Mouse (Mus musculus) MEL (cell line): ENCODE results near the gene Osbpl8. TPM values are rescaled to one million over a fixed set of nuclear protein-coding genes. Genes with fewer than 3 reads are reported as not detected.

Experiments
- DNase-seq: peaks from one replicate; pipeline ENCODE4 v3.0.0; 2011; ENCODE audit warnings: low read depth, low spot score
- H3K27ac ChIP-seq: 2 replicates; pipeline ENCODE4 v1.5.1; 2012; ENCODE audit warnings: low read depth, mild to moderate bottlenecking, control low read depth, low read length, moderate library complexity; ENCODE audit not compliant: control insufficient read depth
- H3K27me3 ChIP-seq, 2 experiments: fragments of 150-350 bp in 1 of 2; sonication (generic) in 1 of 2; 2 replicates each; pipeline ENCODE4 v1.6.1; 2012; ENCODE audit warnings: low read length in 2 of 2, mild to moderate bottlenecking in 2 of 2, improper control_type of control experiment in 1 of 2, moderate library complexity in 1 of 2; ENCODE audit not compliant: insufficient read depth in 2 of 2, control insufficient read depth in 1 of 2
- H3K36me3 ChIP-seq, 2 experiments: 2 replicates each; pipeline ENCODE4 v1.6.1; 2012 to 2014; ENCODE audit warnings: low read length in 2 of 2, improper control_type of control experiment in 1 of 2, inconsistent platforms in 1 of 2, mild to moderate bottlenecking in 1 of 2; ENCODE audit not compliant: insufficient read depth in 2 of 2, control insufficient read depth in 1 of 2
- H3K4me1 ChIP-seq, 2 experiments: fragments of 150-350 bp in 1 of 2; sonication (generic) in 1 of 2; 2 replicates each; pipeline ENCODE4 v1.6.1; 2012; ENCODE audit warnings: low read length in 2 of 2, improper control_type of control experiment in 1 of 2, mild to moderate bottlenecking in 1 of 2; ENCODE audit not compliant: insufficient read depth in 2 of 2, control insufficient read depth in 1 of 2
- H3K4me3 ChIP-seq, 2 experiments: fragments of 150-350 bp in 1 of 2; sonication (generic) in 1 of 2; 2 replicates each; pipeline ENCODE4 v1.5.1; 2012; ENCODE audit warnings: low read depth in 2 of 2, low read length in 2 of 2, mild to moderate bottlenecking in 2 of 2, moderate library complexity in 2 of 2, control low read depth in 1 of 2, improper control_type of control experiment in 1 of 2; ENCODE audit not compliant: control insufficient read depth in 1 of 2, insufficient read depth in 1 of 2
- H3K79me2 ChIP-seq: 2 replicates; pipeline ENCODE4 v1.6.1; 2012; ENCODE audit warnings: mild to moderate bottlenecking, low read length, moderate library complexity; ENCODE audit not compliant: control insufficient read depth, poor library complexity, insufficient read depth
- H3K9ac ChIP-seq: 2 replicates; pipeline ENCODE4 v1.6.1; 2012; ENCODE audit warnings: low read depth, mild to moderate bottlenecking, control low read depth, low read length, moderate library complexity; ENCODE audit not compliant: control insufficient read depth, poor library complexity, severe bottlenecking
- H3K9me3 ChIP-seq: fragments of 150-350 bp; sonication (generic); replicated peaks from 2 replicates; pipeline ENCODE4 v1.6.1; 2012; ENCODE audit warnings: mild to moderate bottlenecking, low read length, improper control_type of control experiment, moderate library complexity; ENCODE audit not compliant: insufficient read depth
- CHD1 ChIP-seq: IDR thresholded peaks from 2 replicates; pipeline ENCODE4 v1.6.1; 2012; ENCODE audit warnings: low read depth, mild to moderate bottlenecking, inconsistent platforms, low read length, improper control_type of control experiment
- CHD2 ChIP-seq: IDR thresholded peaks from 2 replicates; pipeline ENCODE4 v1.6.1; 2011; ENCODE audit warnings: low read length, improper control_type of control experiment
- CTCF ChIP-seq, 3 experiments: IDR thresholded peaks in 2 of 3; conservative IDR thresholded peaks in 1 of 3; 2 replicates each; pipeline ENCODE4 v1.5.1; 2011 to 2012; ENCODE audit warnings: low read length in 3 of 3, low read depth in 2 of 3, mild to moderate bottlenecking in 2 of 3, improper control_type of control experiment in 1 of 3, inconsistent platforms in 1 of 3, mixed read lengths in 1 of 3, moderate library complexity in 1 of 3; ENCODE audit not compliant: control insufficient read depth in 1 of 3, insufficient read depth in 1 of 3, poor library complexity in 1 of 3, severe bottlenecking in 1 of 3
- ELF1 ChIP-seq: IDR thresholded peaks from 2 replicates; pipeline ENCODE4 v1.6.1; 2014; ENCODE audit warnings: low read depth, mild to moderate bottlenecking, inconsistent platforms, low read length, improper control_type of control experiment, moderate library complexity
- EP300 ChIP-seq, 2 experiments: IDR thresholded peaks; 2 replicates each; pipeline ENCODE4 v1.6.1; 2011; ENCODE audit warnings: improper control_type of control experiment in 2 of 2, low read length in 2 of 2, low read depth in 1 of 2, mild to moderate bottlenecking in 1 of 2
- ETS1 ChIP-seq: IDR thresholded peaks from 2 replicates; pipeline ENCODE4 v1.6.1; 2012; ENCODE audit warnings: low read depth, mild to moderate bottlenecking, inconsistent platforms, low read length, improper control_type of control experiment, moderate library complexity
- GATA1 ChIP-seq: IDR thresholded peaks from 2 replicates; pipeline ENCODE4 v1.6.1; 2011; ENCODE audit warnings: low read depth, low read length, improper control_type of control experiment
- MAX ChIP-seq: IDR thresholded peaks from 2 replicates; pipeline ENCODE4 v1.6.1; 2011; ENCODE audit warnings: low read length, improper control_type of control experiment
- MAZ ChIP-seq: IDR thresholded peaks from 2 replicates; pipeline ENCODE4 v1.6.1; 2012; ENCODE audit warnings: low read depth, mild to moderate bottlenecking, inconsistent platforms, low read length, improper control_type of control experiment
- MYC ChIP-seq: IDR thresholded peaks from 2 replicates; pipeline ENCODE4 v1.6.1; 2011; ENCODE audit warnings: low read depth, mild to moderate bottlenecking, low read length, improper control_type of control experiment, moderate library complexity
- NRF1 ChIP-seq: IDR thresholded peaks from 2 replicates; pipeline ENCODE4 v1.6.1; 2014; ENCODE audit warnings: low read depth, mild to moderate bottlenecking, inconsistent platforms, low read length, improper control_type of control experiment, moderate library complexity; ENCODE audit not compliant: poor library complexity, insufficient read depth, severe bottlenecking
- POLR2A ChIP-seq, 2 experiments: IDR thresholded peaks; 2 replicates each; pipeline ENCODE4 v1.6.1; 2011 to 2012; ENCODE audit warnings: low read length in 2 of 2, mild to moderate bottlenecking in 2 of 2, control low read depth in 1 of 2, improper control_type of control experiment in 1 of 2, low read depth in 1 of 2, moderate library complexity in 1 of 2; ENCODE audit not compliant: control insufficient read depth in 1 of 2, insufficient read depth in 1 of 2, poor library complexity in 1 of 2
- POLR2AphosphoS2 ChIP-seq: IDR thresholded peaks from 2 replicates; pipeline ENCODE4 v1.6.1; 2011; ENCODE audit warnings: low read length, improper control_type of control experiment
- RAD21 ChIP-seq: IDR thresholded peaks from 2 replicates; pipeline ENCODE4 v1.6.1; 2011; ENCODE audit warnings: mild to moderate bottlenecking, low read depth, low read length, improper control_type of control experiment
- SIN3A ChIP-seq: IDR thresholded peaks from 2 replicates; pipeline ENCODE4 v1.6.1; 2012; ENCODE audit warnings: low read length, improper control_type of control experiment, inconsistent platforms
- USF1 ChIP-seq: IDR thresholded peaks from 2 replicates; pipeline ENCODE4 v1.6.1; 2014; ENCODE audit warnings: low read depth, mild to moderate bottlenecking, inconsistent platforms, low read length, improper control_type of control experiment, moderate library complexity
- polyA plus RNA-seq, 2 experiments: library from polyadenylated mRNA; stranded (reverse) in 1 of 2; unstranded in 1 of 2; fragments of >175 nt in 1 of 2; fragments of >200 nt in 1 of 2; gene quantifications; 2 replicates each; pipeline versions ENCODE4 v1.2.1 to v1.2.4; 2012; ENCODE audit warnings: low replicate concordance in 2 of 2, low read depth in 1 of 2; ENCODE audit not compliant: insufficient read length in 2 of 2, insufficient read depth in 1 of 2, missing spikeins in 1 of 2
- total RNA-seq: library from RNA; depleted of rRNA; stranded (reverse); fragments of 300-350 nt; gene quantifications from 2 replicates; pipeline ENCODE4 v1.2.3, GENCODE M21; 2012

Gene Osbpl8
- total and polyA plus RNA-seq, 3 experiments, result 26.2 to 44.8 (median 33.4) TPM

DNA sequence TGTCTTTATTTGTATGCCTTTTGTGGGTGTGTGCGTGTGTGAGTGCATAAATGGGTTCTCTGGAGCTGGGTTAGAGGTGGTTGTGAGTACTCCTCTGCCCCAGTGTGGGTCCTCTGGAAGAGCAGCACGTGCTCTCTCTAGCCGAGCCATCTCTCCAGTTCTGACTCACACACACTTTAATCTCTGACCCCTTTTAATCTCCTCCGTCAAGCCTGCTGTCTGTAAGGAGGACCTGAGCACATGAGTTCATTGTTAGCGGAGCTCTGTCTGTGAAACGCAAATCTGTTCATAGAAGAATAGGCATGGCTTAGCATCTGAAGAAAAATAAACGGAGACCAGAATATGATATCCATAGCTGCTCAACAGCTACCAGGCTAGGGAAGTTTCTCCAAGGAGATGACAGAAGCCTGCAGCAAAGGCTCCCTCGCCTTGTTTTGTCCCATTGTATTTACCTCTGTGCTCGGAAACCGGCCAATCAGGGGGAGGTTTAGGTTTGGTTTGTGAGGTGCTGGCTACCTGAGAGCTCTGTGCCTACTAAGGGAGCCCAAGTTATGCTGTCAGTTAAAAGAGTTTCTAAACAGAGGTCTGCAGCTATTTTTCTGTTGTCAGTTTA, 58.8 kb downstream of the Osbpl8 start:
- Histone ChIP-seq H3K9ac (no peak overlapping the region), H3K27ac (no peak overlapping the region), H3K27me3 (no peaks in the 10 kb centered on the region), H3K79me2 (peaks cover 11% of the 10 kb centered on the region), H3K4me1 (peaks cover 0 to 4% of the 10 kb centered on the region in 2 experiments; a peak in 1 of 4 replicates), H3K9me3 (no peaks in the 10 kb centered on the region), H3K4me3 (no peak overlapping the region), H3K36me3 (peaks cover 0 to 23% of the 10 kb centered on the region in 2 experiments; a peak in 3 of 4 replicates)
- TF ChIP-seq USF1, result no peak
- TF ChIP-seq CHD1, result no peak
- TF ChIP-seq RAD21, result no peak
- no peak for TF ChIP-seq MAX
- TF ChIP-seq SIN3A, result no peak
- DNase-seq, result no peak

- peaks cover 12% of the 10 kb centered on the region for H3K79me2 ChIP-seq
- DNase-seq, result no peak
- H3K4me1 ChIP-seq, result peaks cover 0 to 4% of the 10 kb centered on the region in 2 experiments; a peak in 1 of 4 replicates
- H3K27me3 ChIP-seq, result no peaks in the 10 kb centered on the region
- TF ChIP-seq MAZ, result no peak
- TF ChIP-seq CTCF (IDR thresholded peaks at IDR 0.05 in 2 of 3, conservative IDR thresholded peaks at IDR 0.05 in 1 of 3; ENCODE audit: control insufficient read depth in 1 of 3, insufficient read depth in 1 of 3, low read depth in 2 of 3, low read length in 3 of 3, poor library complexity in 1 of 3, severe bottlenecking in 1 of 3), result no peak
- TF ChIP-seq EP300 (IDR thresholded peaks at IDR 0.05; ENCODE audit: low read depth in 1 of 2, low read length in 2 of 2), result no peak
- no peak for TF ChIP-seq ELF1
- no peak for TF ChIP-seq CHD1
- TF ChIP-seq CHD2, result no peak
- no peak for TF ChIP-seq POLR2A (IDR thresholded peaks at IDR 0.05; ENCODE audit: control insufficient read depth in 1 of 2, insufficient read depth in 1 of 2, low read depth in 1 of 2, low read length in 2 of 2, poor library complexity in 1 of 2)
- no peak for TF ChIP-seq GATA1
- no peak for TF ChIP-seq RAD21
- TF ChIP-seq POLR2AphosphoS2, result no peak
- TF ChIP-seq NRF1, result no peak
- TF ChIP-seq MYC, result no peak
- TF ChIP-seq ETS1, result no peak
- TF ChIP-seq, all 39 proteins: peak for 0
- Histone ChIP-seq H3K4me3 (no peak overlapping the region), H3K36me3 (peaks cover 0 to 20% of the 10 kb centered on the region in 2 experiments; a peak in 3 of 4 replicates), H3K9me3 (no peaks in the 10 kb centered on the region), H3K27ac (no peak overlapping the region), H3K9ac (no peak overlapping the region)
Measured at GRCm38 (mm10) chr10:111224696-111225095, 60.1 kb downstream of the Osbpl8 start.
